Mouse (Mus musculus) CD4-positive naive resting alpha-beta T cell, adult 76 days (primary cell): ENCODE measurements around the gene C1qtnf12. TPM values are rescaled to one million over a fixed set of nuclear protein-coding genes. Genes with fewer than 3 reads are reported as not detected.

ENCODE experiments used
- total RNA-seq: library from RNA; stranded (reverse); gene quantifications from one replicate; pipeline ENCODE4 v1.2.4, GENCODE M21; 2023

C1qtnf12 gene
- 7.1 TPM for total RNA-seq

DNA sequence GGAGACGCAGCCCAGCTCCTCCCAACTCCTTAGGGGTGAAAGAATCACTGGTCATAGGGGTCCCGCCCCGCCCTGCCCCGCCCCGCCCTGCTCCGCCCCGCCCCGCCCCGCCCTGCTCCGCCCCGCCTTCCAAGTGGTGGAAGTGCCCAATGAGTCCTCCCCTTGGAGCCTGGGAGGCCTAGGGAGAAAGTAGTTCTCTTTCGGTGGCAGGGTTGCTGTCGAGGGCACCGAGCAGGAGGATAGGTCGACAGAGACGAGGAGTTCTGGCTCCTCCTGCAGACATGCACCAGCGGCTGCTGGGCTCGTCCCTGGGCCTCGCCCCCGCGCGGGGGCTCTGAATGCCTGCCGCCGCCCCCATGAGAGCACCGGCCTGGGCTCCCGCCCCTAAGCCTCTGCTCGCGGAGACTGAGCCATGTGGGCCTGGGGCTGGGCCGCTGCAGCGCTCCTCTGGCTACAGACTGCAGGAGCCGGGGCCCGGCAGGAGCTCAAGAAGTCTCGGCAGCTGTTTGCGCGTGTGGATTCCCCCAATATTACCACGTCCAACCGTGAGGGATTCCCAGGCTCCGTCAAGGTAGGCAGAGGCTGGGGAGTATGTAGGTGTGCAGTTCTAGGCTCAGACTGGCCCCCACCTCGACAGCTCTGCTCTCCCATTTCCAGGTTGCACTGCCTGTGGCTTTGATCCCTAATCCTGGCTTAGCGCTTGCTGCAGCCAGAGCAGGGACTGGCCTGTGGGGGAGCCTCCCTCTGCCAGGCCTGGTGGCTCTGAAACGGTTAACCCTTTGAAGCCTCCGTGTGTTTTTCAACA lies at the start of gene C1qtnf12:
C1qtnf12 (plus strand) TSS at position 152 of the 805 bp plus-strand sequence.

GRCm38 (mm10) chr4:155943534-155944249 lies 18.4 kb upstream of the C1qtnf12 start, which contains the start of gene Ube2j2:
Ube2j2 (plus strand) TSS chr4:155943831.

DNA sequence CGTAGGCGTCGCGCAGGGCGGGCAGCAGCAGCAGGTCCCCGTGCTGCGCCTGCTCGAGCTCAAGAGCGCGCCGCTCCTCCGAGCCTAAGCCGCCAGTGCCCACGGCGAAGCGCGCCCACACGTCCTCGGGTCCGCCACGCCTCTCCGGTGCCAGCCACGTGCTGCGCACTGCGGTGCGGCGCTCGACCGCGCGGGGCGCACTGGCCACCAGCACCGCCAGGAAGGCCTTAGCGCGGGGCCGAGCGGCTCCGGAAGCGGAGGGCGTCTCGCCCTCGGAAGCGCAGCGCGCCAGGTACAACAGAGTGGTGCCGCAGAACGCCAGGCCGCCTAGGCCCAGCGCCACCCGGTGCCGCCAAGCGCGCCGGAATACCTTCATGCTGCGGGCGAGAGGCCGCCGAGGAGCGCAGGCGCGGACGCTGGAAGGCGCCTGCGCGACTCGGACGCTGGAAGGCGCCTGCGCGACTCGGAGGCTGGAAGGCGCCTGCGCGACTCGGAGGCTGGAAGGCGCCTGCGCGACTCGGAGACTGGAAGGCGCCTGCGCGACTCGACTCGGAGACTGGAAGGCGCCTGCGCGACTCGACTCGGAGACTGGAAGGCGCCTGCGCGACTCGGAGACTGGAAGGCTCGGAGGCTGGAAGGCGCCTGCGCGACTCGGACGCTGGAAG lies 30.3 kb downstream of the C1qtnf12 start, which contains the start of the genes B3galt6 and Sdf4:
B3galt6 (minus strand) TSS at position 409 of the 665 bp plus-strand sequence.
Sdf4 (plus strand) TSS at position 632 of the 665 bp plus-strand sequence.

DNA sequence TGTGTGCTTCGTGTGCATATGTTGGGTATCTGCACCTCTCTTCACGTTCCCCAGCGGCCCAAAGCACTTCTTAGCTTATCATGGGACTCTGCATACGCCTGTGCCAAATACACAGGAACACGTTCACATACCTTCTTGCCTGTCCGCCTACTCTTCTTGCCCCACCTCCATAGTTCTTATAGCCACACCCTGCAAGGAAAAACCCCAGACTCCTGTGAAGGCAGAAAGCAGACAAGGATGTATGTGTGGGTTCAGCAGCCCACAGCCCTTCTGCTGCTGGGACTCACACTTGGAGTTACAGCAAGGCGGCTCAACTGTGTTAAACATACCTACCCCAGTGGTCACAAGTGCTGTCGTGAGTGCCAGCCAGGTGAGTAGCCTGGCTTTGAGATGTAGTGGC lies 51.5 kb downstream of the C1qtnf12 start, which contains the start of gene Tnfrsf4:
Tnfrsf4 (plus strand) TSS at position 207 of the 400 bp plus-strand sequence.

Other genes starting within 250 kb of the C1qtnf12 start
- 1.2 TPM for gene Tmem240, start 227.5 kb upstream of the C1qtnf12 start, total RNA-seq
- gene Atad3a, start 201.2 kb upstream of the C1qtnf12 start, total RNA-seq, result 52.2 TPM
- gene Vwa1, start 187.6 kb upstream of the C1qtnf12 start, total RNA-seq, result not detected
- gene Tmem88b, start 176.4 kb upstream of the C1qtnf12 start, total RNA-seq, result not detected
- gene Ankrd65, start 171.9 kb upstream of the C1qtnf12 start, total RNA-seq, result not detected
- gene Mrpl20, start 159.4 kb upstream of the C1qtnf12 start, total RNA-seq, result 36.7 TPM
- 283 TPM for gene Ccnl2, start 149.8 kb upstream of the C1qtnf12 start, total RNA-seq
- gene Aurkaip1, start 131.0 kb upstream of the C1qtnf12 start, total RNA-seq, result 73.2 TPM
- 3.2 TPM for gene Mxra8, start 122.6 kb upstream of the C1qtnf12 start, total RNA-seq
- gene Dvl1, start 114.9 kb upstream of the C1qtnf12 start, total RNA-seq, result 67.2 TPM
- gene Tas1r3, start 99.0 kb upstream of the C1qtnf12 start, total RNA-seq, result 1.6 TPM
- gene Cptp, start 92.9 kb upstream of the C1qtnf12 start, total RNA-seq, result 9.6 TPM
- 49.4 TPM for gene Ints11, start 92.8 kb upstream of the C1qtnf12 start, total RNA-seq
- 33.6 TPM for gene Pusl1, start 70.5 kb upstream of the C1qtnf12 start, total RNA-seq
- 46.6 TPM for gene Acap3, start 70.5 kb upstream of the C1qtnf12 start, total RNA-seq
- 147 TPM for gene Ube2j2, start 18.5 kb upstream of the C1qtnf12 start, total RNA-seq
- 4.5 TPM for gene B3galt6, start 30.3 kb downstream of the C1qtnf12 start, total RNA-seq
- 221 TPM for gene Sdf4, start 30.6 kb downstream of the C1qtnf12 start, total RNA-seq
- 33.2 TPM for gene Tnfrsf4, start 51.5 kb downstream of the C1qtnf12 start, total RNA-seq
- 59.7 TPM for gene Tnfrsf18, start 63.8 kb downstream of the C1qtnf12 start, total RNA-seq
- gene Ttll10, start 97.1 kb downstream of the C1qtnf12 start, total RNA-seq, result not detected
- 37.9 TPM for gene 9430015G10Rik, start 147.7 kb downstream of the C1qtnf12 start, total RNA-seq
- gene Rnf223, start 168.2 kb downstream of the C1qtnf12 start, total RNA-seq, result 0.26 TPM
- 5.0 TPM for gene Agrn, start 235.2 kb downstream of the C1qtnf12 start, total RNA-seq
- gene Isg15, start 238.5 kb downstream of the C1qtnf12 start, total RNA-seq, result 10.8 TPM
- 8.2 TPM for gene AW011738, start 241.0 kb downstream of the C1qtnf12 start, total RNA-seq